Mouse (Mus musculus) midbrain, embryonic 15.5 days (tissue): ENCODE measurements around the gene Mt3. TPM values are rescaled to one million over a fixed set of nuclear protein-coding genes. Genes with fewer than 3 reads are reported as not detected.
"Not testable (repeated sequence)": the region's sequence is repeated elsewhere in the genome, so short reads cannot be mapped to it uniquely, and the experiment has no call there.

ENCODE experiments used
- ATAC-seq: fragments of 200-750 bp; cut with Nextera tagmentation; replicated peaks from 2 replicates; pipeline ENCODE4 v1.8.0; 2017; ENCODE audit warnings: moderate TSS enrichment
- H3K27ac ChIP-seq: fragments of 300-500 bp; sonication (generic); 2 replicates; pipeline ENCODE4 v1.5.1; 2015; ENCODE audit warnings: mild to moderate bottlenecking, inconsistent platforms
- H3K27me3 ChIP-seq: fragments of 300-500 bp; sonication (generic); replicated peaks from 2 replicates; pipeline ENCODE4 v1.6.1; 2015; ENCODE audit warnings: inconsistent platforms
- H3K36me3 ChIP-seq: fragments of 300-500 bp; sonication (generic); replicated peaks from 2 replicates; pipeline ENCODE4 v1.6.1; 2015; ENCODE audit warnings: inconsistent platforms
- H3K4me1 ChIP-seq: fragments of 300-500 bp; sonication (generic); 2 replicates; pipeline ENCODE4 v1.6.1; 2015; ENCODE audit warnings: inconsistent platforms
- H3K4me2 ChIP-seq: fragments of 300-500 bp; sonication (generic); 2 replicates; pipeline ENCODE4 v1.6.1; 2015; ENCODE audit warnings: inconsistent platforms, mild to moderate bottlenecking, moderate library complexity
- H3K4me3 ChIP-seq: fragments of 300-500 bp; sonication (generic); 2 replicates; pipeline ENCODE4 v1.5.1; 2015; ENCODE audit warnings: mild to moderate bottlenecking, inconsistent platforms
- H3K9ac ChIP-seq: fragments of 300-500 bp; sonication (generic); 2 replicates; pipeline ENCODE4 v1.6.1; 2015; ENCODE audit warnings: mild to moderate bottlenecking, inconsistent platforms
- H3K9me3 ChIP-seq: fragments of 300-500 bp; sonication (generic); 2 replicates; pipeline ENCODE4 v1.6.1; 2016; ENCODE audit warnings: inconsistent platforms
- WGBS: fragments of 180-500 bp; shearing (Covaris S2); methylation state at CpG from one replicate; pipeline ENCODE4 v1.1.7; 2015; ENCODE audit warnings: mixed read lengths; 5-methylcytosine and 5-hydroxymethylcytosine counted together
- polyA plus RNA-seq: library from polyadenylated mRNA; unstranded; fragments of >200 nt; fragmentation: Nextera tagmentation; extraction: Ambion mirVana; gene quantifications from 2 replicates; pipeline ENCODE4 v1.2.1, GENCODE M21; 2015

Gene Mt3
- polyA plus RNA-seq, 1 experiment from 2014 or later: 158 TPM

DNA sequence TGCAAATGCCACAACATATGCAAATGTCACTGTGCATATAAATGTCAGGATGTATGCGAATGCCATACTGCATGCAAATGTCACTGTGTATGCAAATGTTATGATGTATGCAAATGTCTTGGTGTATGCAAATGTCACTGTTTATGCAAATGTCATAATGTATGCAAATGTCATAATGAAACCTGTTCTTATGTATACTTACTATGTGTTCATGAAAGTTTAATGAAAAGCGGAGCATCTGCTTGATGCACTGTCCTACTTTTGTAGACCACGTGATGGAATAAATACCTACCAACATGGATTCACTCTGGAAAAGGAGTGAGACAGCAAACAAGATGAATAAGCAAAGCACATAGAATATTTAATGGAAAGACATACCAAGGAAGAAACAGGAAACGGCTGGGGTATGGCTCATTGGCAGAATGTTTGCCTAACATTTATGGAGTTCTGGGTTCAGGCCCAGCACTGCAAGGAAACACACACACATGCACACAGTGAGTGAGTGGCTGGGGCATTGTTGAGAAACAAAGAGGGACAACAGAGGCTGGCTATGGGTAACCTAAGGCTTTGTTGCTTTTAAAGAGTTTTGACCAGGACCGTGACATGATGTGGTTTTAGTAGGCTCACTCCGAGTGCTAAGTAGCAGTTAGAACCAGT, 23.1 kb upstream of the Mt3 start:
- H3K27me3 ChIP-seq: no peaks in the 10 kb centered on the region
- 0 out of 2 replicates have a peak, but pooled peaks cover 5% of the 10 kb centered on the region for H3K4me1 ChIP-seq
- ATAC-seq: no peak
- no peaks in the 10 kb centered on the region for H3K9me3 ChIP-seq
- H3K27ac ChIP-seq: no peak overlapping the region
- H3K36me3 ChIP-seq: no peaks in the 10 kb centered on the region
- 70% methylated on average over 6 of the region's 6 CpGs for WGBS
- no peak overlapping the region for H3K9ac ChIP-seq
- no peak overlapping the region for H3K4me3 ChIP-seq
- H3K4me2 ChIP-seq: no peak overlapping the region

DNA sequence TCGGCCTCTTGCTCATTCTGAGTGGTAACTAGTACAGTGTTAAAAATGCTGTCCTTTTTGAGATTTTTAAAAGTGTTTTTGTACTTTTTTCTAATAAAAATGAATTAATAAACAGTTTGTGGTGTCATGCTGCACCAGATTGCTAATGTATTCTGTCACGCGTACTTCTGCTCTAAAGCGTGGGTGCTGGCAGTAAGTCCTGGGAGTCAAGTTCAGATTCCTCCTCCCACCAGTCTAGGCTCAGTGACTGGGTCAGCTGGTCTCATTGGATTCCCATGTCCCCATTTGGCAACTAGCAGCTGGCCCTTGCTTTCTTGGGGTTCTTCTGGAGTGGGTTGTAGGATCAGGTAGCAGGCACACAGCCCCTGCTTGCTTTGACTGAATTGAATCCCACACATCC, 22.3 kb upstream of the Mt3 start:
- no peaks in the 10 kb centered on the region for H3K36me3 ChIP-seq
- H3K9ac ChIP-seq: no peak overlapping the region
- H3K27me3 ChIP-seq: no peaks in the 10 kb centered on the region
- no peak overlapping the region for H3K4me2 ChIP-seq
- WGBS: 90% methylated on average over 4 of the region's 4 CpGs
- no peaks in the 10 kb centered on the region for H3K9me3 ChIP-seq
- no peak for ATAC-seq
- H3K27ac ChIP-seq: no peak overlapping the region
- no peak overlapping the region for H3K4me3 ChIP-seq
- 0 out of 2 replicates have a peak, but pooled peaks cover 5% of the 10 kb centered on the region for H3K4me1 ChIP-seq

DNA sequence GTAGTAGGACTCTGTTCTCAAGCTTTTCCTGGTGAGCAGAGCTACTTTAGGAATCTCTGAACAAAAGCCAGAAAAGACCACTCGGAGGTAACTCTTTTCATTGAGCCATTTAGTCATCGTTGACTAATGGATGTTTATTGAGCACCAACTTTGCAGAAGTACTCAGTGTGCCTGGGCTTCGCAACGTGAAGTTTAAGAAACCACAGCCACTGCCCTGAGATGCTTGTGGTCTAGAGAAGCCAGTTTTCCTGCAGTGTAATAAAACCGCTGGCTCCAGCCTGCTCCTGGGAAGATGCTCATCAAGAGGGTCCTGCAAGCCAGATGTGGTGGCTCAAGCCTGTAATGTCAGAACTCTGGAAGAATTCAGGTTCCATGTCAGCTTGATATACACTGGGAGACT, 20.3 kb upstream of the Mt3 start:
- no peak overlapping the region for H3K27ac ChIP-seq
- no peaks in the 10 kb centered on the region for H3K9me3 ChIP-seq
- no peaks in the 10 kb centered on the region for H3K36me3 ChIP-seq
- H3K4me1 ChIP-seq: 0 out of 2 replicates have a peak, but pooled peaks cover 5% of the 10 kb centered on the region
- 88% methylated on average over 5 of the region's 5 CpGs for WGBS
- H3K4me2 ChIP-seq: no peak overlapping the region
- H3K9ac ChIP-seq: no peak overlapping the region
- ATAC-seq: no peak
- no peak overlapping the region for H3K4me3 ChIP-seq
- H3K27me3 ChIP-seq: no peaks in the 10 kb centered on the region

DNA sequence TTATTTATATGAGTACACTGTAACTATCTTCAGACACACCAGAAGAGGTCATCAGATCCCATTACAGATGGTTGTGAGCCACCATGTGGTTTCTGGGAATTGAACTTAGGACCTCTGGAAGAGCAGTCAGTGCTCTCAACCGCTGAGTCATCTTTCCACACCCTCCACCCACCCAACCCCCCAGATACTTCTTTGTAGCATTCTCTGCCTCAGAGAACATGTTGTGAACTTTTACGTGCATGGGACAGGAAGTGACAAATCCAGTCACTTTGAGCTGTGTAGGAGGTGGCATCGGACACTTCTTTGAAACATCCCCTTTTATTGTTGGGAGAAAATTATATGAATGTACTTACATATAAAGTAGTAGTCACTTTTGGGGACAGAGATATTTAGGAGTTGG, 17.8 kb upstream of the Mt3 start:
- not testable (repeated sequence) for ATAC-seq, H3K27me3 ChIP-seq, H3K4me3 ChIP-seq, H3K9ac ChIP-seq, H3K36me3 ChIP-seq, H3K4me2 ChIP-seq, H3K4me1 ChIP-seq, H3K27ac ChIP-seq, H3K9me3 ChIP-seq
- WGBS: 77% methylated on average over 3 of the region's 3 CpGs

DNA sequence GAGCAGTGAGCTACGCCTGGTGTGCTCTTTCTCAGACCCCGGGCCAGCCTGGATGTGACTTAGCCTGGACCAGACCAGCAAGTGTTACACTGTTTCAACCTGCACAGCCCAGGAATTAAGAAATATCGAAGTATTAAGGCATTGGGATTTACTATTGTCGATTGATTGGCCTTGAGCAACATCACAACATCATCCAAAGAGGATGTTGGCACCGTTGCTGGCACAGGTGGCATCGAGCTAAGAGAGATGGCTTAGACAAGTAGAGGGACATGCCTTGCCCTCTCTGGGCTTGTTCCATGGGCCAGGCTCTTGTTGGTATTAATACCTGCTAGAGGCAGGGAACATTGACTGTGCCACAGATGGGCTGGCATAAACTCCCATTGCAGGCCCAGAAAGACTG, 16.9 kb upstream of the Mt3 start:
- no peaks in the 10 kb centered on the region for H3K9me3 ChIP-seq
- no peak for ATAC-seq
- WGBS: 95% methylated on average over 6 of the region's 6 CpGs
- no peaks in the 10 kb centered on the region for H3K27me3 ChIP-seq
- no peak overlapping the region for H3K4me2 ChIP-seq
- H3K27ac ChIP-seq: no peak overlapping the region
- H3K4me1 ChIP-seq: no peaks in the 10 kb centered on the region
- H3K4me3 ChIP-seq: no peak overlapping the region
- no peaks in the 10 kb centered on the region for H3K36me3 ChIP-seq
- no peak overlapping the region for H3K9ac ChIP-seq

DNA sequence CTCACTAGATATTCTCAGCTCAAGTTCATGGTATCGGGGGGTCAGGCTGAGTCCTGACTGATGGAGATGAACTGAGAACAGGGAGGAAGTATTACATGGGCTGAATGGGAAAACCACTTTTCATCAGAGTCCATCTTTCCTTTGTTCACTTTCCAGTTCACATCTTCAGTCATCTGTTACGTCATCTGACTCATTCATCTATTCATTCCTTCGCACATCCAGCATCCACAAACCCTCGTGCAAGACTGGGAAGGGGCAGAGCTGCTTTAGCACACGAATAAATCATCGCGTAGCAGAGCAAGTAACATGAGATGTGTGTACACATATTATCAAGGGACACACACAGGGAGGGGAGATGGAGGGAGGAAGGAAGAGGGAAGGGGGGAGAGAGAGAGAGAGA, 16.2 kb upstream of the Mt3 start:
- no peak overlapping the region for H3K9ac ChIP-seq
- no peaks in the 10 kb centered on the region for H3K36me3 ChIP-seq
- no peak overlapping the region for H3K4me2 ChIP-seq
- H3K4me3 ChIP-seq: no peak overlapping the region
- WGBS: 78% methylated on average over 7 of the region's 7 CpGs
- H3K27me3 ChIP-seq: no peaks in the 10 kb centered on the region
- H3K27ac ChIP-seq: no peak overlapping the region
- ATAC-seq: no peak
- H3K9me3 ChIP-seq: no peaks in the 10 kb centered on the region
- no peaks in the 10 kb centered on the region for H3K4me1 ChIP-seq

DNA sequence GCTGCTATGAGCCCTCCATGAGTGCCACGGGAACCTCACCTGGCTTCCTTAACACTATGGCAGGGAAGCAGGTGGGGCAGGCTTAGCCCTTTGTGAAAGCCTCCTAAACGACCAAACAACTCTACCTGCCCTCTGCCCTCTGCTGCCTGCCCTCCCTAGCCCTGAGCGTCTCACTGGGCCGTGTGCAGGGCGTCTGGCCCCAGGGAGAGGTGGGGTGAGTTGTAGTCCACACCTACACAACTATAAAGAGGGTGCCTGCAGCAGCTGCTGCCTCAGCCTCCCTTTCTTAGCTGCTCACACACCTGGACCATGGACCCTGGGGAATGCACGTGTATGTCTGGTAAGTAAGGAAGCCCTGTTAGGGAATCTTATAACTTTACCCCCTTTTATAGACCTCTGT, 15.5 kb upstream of the Mt3 start, which contains the start of gene Mt4:
Mt4 (plus strand) TSS at position 265 of the 400 bp plus-strand sequence.
- H3K4me2 ChIP-seq: no peak within 1 kb of the TSS
- H3K27ac ChIP-seq: no peak within 1 kb of the TSS
- ATAC-seq: no peak
- H3K9ac ChIP-seq: no peak within 1 kb of the TSS
- H3K4me1 ChIP-seq: no peaks in the 10 kb centered on the region
- no peaks in the 10 kb centered on the region for H3K27me3 ChIP-seq
- H3K4me3 ChIP-seq: no peak within 1 kb of the TSS
- no peaks in the 10 kb centered on the region for H3K9me3 ChIP-seq
- 71% methylated on average over 6 of the region's 6 CpGs for WGBS
- no peaks in the 10 kb centered on the region for H3K36me3 ChIP-seq

DNA sequence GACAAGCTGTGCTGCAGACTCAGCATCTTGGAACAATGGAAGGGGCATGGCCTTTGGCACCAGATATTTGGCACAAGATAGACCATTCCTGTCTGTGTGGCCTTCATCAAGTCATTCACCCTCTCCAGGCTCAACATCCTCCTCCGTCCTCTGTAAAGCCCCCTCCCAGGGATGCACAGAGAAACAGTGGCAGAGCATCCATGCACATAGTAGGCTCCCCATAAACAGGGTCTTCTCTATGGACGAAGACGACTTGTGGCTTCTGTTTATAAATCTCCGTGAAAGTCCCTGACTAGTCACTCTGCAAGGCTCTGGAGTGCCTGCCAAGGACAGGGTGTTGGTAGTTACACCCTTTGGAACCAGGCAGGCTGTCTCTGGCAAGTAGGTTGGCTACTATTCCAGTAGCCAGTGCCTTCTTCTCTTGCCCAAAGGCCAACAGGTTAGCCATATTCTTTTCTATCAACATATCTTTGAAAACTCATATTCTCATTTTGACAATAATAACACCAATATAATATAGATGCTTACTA, 12.1 kb upstream of the Mt3 start:
- H3K4me2 ChIP-seq: no peak overlapping the region
- no peaks in the 10 kb centered on the region for H3K27me3 ChIP-seq
- H3K4me3 ChIP-seq: no peak overlapping the region
- 86% methylated on average over 4 of the region's 4 CpGs for WGBS
- no peaks in the 10 kb centered on the region for H3K9me3 ChIP-seq
- no peaks in the 10 kb centered on the region for H3K4me1 ChIP-seq
- no peaks in the 10 kb centered on the region for H3K36me3 ChIP-seq
- H3K27ac ChIP-seq: no peak overlapping the region
- no peak for ATAC-seq
- H3K9ac ChIP-seq: no peak overlapping the region

DNA sequence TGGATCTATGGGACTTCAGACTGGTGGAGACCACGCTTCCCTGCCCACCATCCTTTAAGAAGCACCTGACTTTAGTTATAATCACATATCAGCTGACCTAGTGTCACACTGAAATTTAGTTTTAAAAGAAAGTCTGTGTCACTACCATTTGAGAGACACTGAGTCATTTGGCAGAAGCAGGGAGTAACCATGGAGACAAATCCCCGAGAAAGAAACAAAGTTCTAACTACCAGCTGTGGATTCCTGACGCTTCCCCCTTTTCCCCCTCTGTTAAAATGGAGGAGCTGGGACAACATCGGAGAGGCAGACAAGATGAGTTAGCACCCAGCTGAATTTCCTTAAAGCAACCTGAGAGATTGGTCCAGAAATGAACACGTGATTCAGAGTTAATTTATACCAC, 4.2 kb upstream of the Mt3 start:
- H3K27ac ChIP-seq: no peak overlapping the region
- no peaks in the 10 kb centered on the region for H3K9me3 ChIP-seq
- H3K4me3 ChIP-seq: no peak overlapping the region
- H3K9ac ChIP-seq: no peak overlapping the region
- no peaks in the 10 kb centered on the region for H3K36me3 ChIP-seq
- no peaks in the 10 kb centered on the region for H3K27me3 ChIP-seq
- no peak for ATAC-seq
- 25% methylated on average over 5 of the region's 5 CpGs for WGBS
- no peak overlapping the region for H3K4me2 ChIP-seq
- H3K4me1 ChIP-seq: peaks cover 13% of the 10 kb centered on the region

DNA sequence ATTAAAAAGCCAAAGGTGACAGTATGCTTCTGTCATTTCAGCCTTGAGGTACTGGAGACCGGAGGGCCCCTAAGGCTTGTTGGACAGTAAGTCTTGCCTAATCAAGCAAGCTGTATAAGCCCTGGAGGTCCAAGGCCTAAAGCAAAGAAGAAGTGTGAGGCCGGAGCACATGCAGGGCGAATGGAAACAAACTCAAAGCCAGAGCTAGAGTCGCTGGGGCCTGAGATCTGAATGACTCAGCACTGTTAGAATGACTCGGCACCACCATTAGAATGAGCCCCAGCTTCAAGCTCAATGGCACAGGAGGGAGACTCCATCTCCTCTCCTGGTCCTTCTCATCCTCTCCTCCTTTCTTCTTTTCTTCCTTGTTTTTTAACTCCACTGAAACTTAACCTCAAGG, 1.5 kb upstream of the Mt3 start:
- Histone ChIP-seq H3K27ac (no peak overlapping the region), H3K36me3 (no peaks in the 10 kb centered on the region), H3K4me1 (peaks cover 23% of the 10 kb centered on the region), H3K9me3 (no peaks in the 10 kb centered on the region), H3K9ac (no peak overlapping the region), H3K4me3 (no peak overlapping the region), H3K4me2 (no peak overlapping the region), H3K27me3 (no peaks in the 10 kb centered on the region)
- ATAC-seq: no peak
- 82% methylated on average over 5 of the region's 5 CpGs for WGBS

DNA sequence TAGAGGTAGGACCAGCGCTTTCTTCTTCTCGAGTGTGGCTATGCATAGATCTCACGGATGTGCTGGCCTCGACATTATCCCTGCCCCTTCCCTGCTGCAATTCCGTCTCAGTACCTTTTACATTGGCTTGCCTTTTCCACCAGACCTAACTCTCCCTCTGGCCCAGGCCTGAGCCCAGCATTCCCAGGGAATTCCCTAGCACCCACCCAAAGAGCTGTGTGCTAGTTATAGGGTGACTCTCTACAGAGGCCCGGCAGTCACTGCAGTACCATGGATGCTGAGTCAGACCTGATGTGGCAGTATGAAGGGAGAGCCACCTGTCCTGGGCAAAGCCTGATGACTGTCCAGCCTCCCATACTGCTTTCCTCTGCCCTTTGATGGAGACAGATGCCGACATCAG, 1.0 kb downstream of the Mt3 start:
- no peaks in the 10 kb centered on the region for H3K36me3 ChIP-seq
- H3K4me1 ChIP-seq: peaks cover 23% of the 10 kb centered on the region
- H3K4me3 ChIP-seq: peak overlapping the region; percentile 50
- H3K27ac ChIP-seq: peak overlapping the region; percentile 40
- peak overlapping the region; percentile 52; the same call in 1 of the 2 replicates for H3K9ac ChIP-seq
- WGBS: 24% methylated on average over 7 of the region's 7 CpGs
- no peaks in the 10 kb centered on the region for H3K27me3 ChIP-seq
- H3K9me3 ChIP-seq: no peaks in the 10 kb centered on the region
- ATAC-seq: peak; percentile 32
- peak overlapping the region; percentile 94 for H3K4me2 ChIP-seq

DNA sequence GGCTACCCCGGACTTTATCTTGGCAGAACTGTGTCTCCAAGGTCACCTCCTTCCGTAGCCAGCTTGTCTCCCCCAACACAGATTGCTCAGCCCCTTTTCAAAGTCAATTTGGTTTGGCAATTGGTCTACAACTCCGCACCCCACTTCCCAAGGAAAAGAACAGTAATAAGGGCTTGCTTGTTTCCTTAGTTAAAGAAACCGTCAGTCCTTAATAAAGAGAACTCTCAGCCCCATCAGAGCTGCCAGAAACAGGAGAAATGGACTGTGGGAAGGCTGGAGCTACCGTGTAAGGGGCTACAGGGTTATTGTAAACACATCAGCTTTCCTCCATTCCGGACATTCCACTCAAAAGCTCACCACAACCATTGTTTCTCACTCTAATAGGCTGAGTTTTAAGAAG, 2.1 kb downstream of the Mt3 start:
- peak overlapping the region; percentile 36; the same call in 1 of the 2 replicates for H3K27ac ChIP-seq
- H3K9ac ChIP-seq: no peak overlapping the region
- no peak overlapping the region for H3K4me2 ChIP-seq
- ATAC-seq: no peak
- 44% methylated on average over 6 of the region's 6 CpGs for WGBS
- no peaks in the 10 kb centered on the region for H3K36me3 ChIP-seq
- H3K4me1 ChIP-seq: peaks cover 23% of the 10 kb centered on the region
- no peaks in the 10 kb centered on the region for H3K9me3 ChIP-seq
- H3K27me3 ChIP-seq: no peaks in the 10 kb centered on the region
- no peak overlapping the region for H3K4me3 ChIP-seq

DNA sequence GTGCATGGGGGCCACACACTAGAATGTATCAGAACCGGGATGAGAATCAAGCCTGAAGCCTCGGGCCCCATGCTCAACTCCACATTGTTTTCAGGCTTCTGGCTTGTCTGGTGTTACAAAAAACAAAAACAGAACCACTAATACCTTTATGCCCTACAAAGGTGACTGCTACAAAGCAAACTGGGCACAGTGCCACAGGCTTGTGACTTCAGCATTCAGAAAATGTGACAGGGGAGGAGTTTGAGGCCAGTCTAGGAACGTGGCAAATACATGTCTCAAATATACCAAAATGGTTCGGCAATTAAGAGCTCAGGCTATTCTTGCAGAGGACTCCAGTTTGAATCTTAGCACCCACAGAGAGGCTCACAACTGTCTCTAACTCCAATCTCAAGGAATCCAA, 3.7 kb downstream of the Mt3 start:
- H3K4me2 ChIP-seq: no peak overlapping the region
- 68% methylated on average over 4 of the region's 4 CpGs for WGBS
- ATAC-seq: no peak
- no peak overlapping the region for H3K4me3 ChIP-seq
- H3K27me3 ChIP-seq: no peaks in the 10 kb centered on the region
- no peaks in the 10 kb centered on the region for H3K9me3 ChIP-seq
- H3K27ac ChIP-seq: no peak overlapping the region
- H3K4me1 ChIP-seq: peaks cover 23% of the 10 kb centered on the region
- no peaks in the 10 kb centered on the region for H3K36me3 ChIP-seq
- no peak overlapping the region for H3K9ac ChIP-seq
